Mouse (Mus musculus) lung, adult 10 weeks (tissue): ENCODE data around the gene Trappc5. TPM values are rescaled to one million over a fixed set of nuclear protein-coding genes. Genes with fewer than 3 reads are reported as not detected.

Source experiments
- polyA plus RNA-seq: library from polyadenylated mRNA; stranded (reverse); fragments of 350-450 nt; fragmentation: Illumina TruSeq; extraction: RNeasy Lipid Tissue Mini Kit (QIAGEN cat#74804); gene quantifications from one replicate; pipeline ENCODE4 v1.2.3, GENCODE M21; 2014; ENCODE audit warnings: low read depth, low replicate concordance; ENCODE audit not compliant: insufficient read depth

Gene Trappc5
- 18.4 TPM for polyA plus RNA-seq

GRCm38 (mm10) chr8:3676131-3676992 lies at the start of gene Trappc5:
Gene Trappc5 (plus strand): TSS chr8:3676299.

GRCm38 (mm10) chr8:3630647-3631477 lies 45.2 kb upstream of the Trappc5 start, which contains the start of gene Stxbp2:
Gene Stxbp2 (plus strand): TSS chr8:3630955.

GRCm38 (mm10) chr8:3655526-3655925 lies 20.6 kb upstream of the Trappc5 start, which contains the start of gene Retn:
Gene Retn (plus strand): TSS chr8:3655770.

GRCm38 (mm10) chr8:3665507-3665906 lies 10.6 kb upstream of the Trappc5 start, which contains the start of gene Mcemp1:
Gene Mcemp1 (plus strand): TSS chr8:3665754.

GRCm38 (mm10) chr8:3671980-3672491 lies 4.1 kb upstream of the Trappc5 start, which contains the start of gene Fcor:
Gene Fcor (minus strand): TSS chr8:3672362.

GRCm38 (mm10) chr8:3694121-3694520 lies 18.0 kb downstream of the Trappc5 start, which contains the start of gene Fcer2a:
Gene Fcer2a (minus strand): TSS chr8:3694175.

GRCm38 (mm10) chr8:3720551-3720950 lies 44.5 kb downstream of the Trappc5 start, which contains the start of gene Clec4g:
Gene Clec4g (minus strand): TSS chr8:3720651.

Other genes with a start within 250 kb of the Trappc5 start
- 7.5 TPM for gene Pex11g, start 208.6 kb upstream of the Trappc5 start, polyA plus RNA-seq
- not detected for gene Tex45, start 205.4 kb upstream of the Trappc5 start, polyA plus RNA-seq
- 16.9 TPM for gene Zfp358, start 183.2 kb upstream of the Trappc5 start, polyA plus RNA-seq
- gene Mcoln1, start 175.8 kb upstream of the Trappc5 start, polyA plus RNA-seq, result 27.1 TPM
- gene Pnpla6, start 160.9 kb upstream of the Trappc5 start, polyA plus RNA-seq, result 19.3 TPM
- gene C330021F23Rik, start 108.3 kb upstream of the Trappc5 start, polyA plus RNA-seq, result not detected
- gene Camsap3, start 89.0 kb upstream of the Trappc5 start, polyA plus RNA-seq, result 16.3 TPM
- 21.9 TPM for gene Xab2, start 55.0 kb upstream of the Trappc5 start, polyA plus RNA-seq
- gene Pet100, start 54.8 kb upstream of the Trappc5 start, polyA plus RNA-seq, result 83.2 TPM
- not detected for gene Pcp2, start 50.8 kb upstream of the Trappc5 start, polyA plus RNA-seq
- 57.5 TPM for gene Stxbp2, start 45.3 kb upstream of the Trappc5 start, polyA plus RNA-seq
- 55.2 TPM for gene Retn, start 20.5 kb upstream of the Trappc5 start, polyA plus RNA-seq
- 26.2 TPM for gene Mcemp1, start 10.5 kb upstream of the Trappc5 start, polyA plus RNA-seq
- 17.8 TPM for gene Fcor, start 3.9 kb upstream of the Trappc5 start, polyA plus RNA-seq
- gene Fcer2a, start 17.9 kb downstream of the Trappc5 start, polyA plus RNA-seq, result 9.2 TPM
- 1.3 TPM for gene Clec4g, start 44.4 kb downstream of the Trappc5 start, polyA plus RNA-seq
- gene Cd209a, start 72.7 kb downstream of the Trappc5 start, polyA plus RNA-seq, result 15.2 TPM
- gene Cd209e, start 178.0 kb downstream of the Trappc5 start, polyA plus RNA-seq, result 0.12 TPM
- 3.7 TPM for gene Cd209d, start 202.3 kb downstream of the Trappc5 start, polyA plus RNA-seq